Mouse (Mus musculus) midbrain, embryonic 16.5 days (tissue): ENCODE measurements around the gene Sphk1. TPM values are rescaled to one million over a fixed set of nuclear protein-coding genes. Genes with fewer than 3 reads are reported as not detected.
A peak's percentile ranks its signal among the peaks of the same experiment; 100 is the strongest.

Experiments used
- ATAC-seq: fragments of 200-750 bp; cut with Nextera tagmentation; 2 replicates; pipeline ENCODE4 v1.8.0; 2017; ENCODE audit warnings: moderate TSS enrichment
- H3K27ac ChIP-seq: fragments of 300-500 bp; sonication (generic); 2 replicates; pipeline ENCODE4 v1.5.1; 2014; ENCODE audit warnings: mild to moderate bottlenecking, low read length, mixed read lengths
- H3K27me3 ChIP-seq: fragments of 300-500 bp; sonication (generic); 2 replicates; pipeline ENCODE4 v1.6.1; 2014; ENCODE audit warnings: low read depth, low read length, mixed read lengths; ENCODE audit not compliant: control insufficient read depth, insufficient read depth
- H3K36me3 ChIP-seq: fragments of 300-500 bp; sonication (generic); 2 replicates; pipeline ENCODE4 v1.6.1; 2014; ENCODE audit warnings: mild to moderate bottlenecking, low read length, moderate library complexity, mixed read lengths; ENCODE audit not compliant: control insufficient read depth, insufficient read depth
- H3K4me1 ChIP-seq: fragments of 300-500 bp; sonication (generic); 2 replicates; pipeline ENCODE4 v1.6.1; 2014; ENCODE audit warnings: mild to moderate bottlenecking, low read length, mixed read lengths; ENCODE audit not compliant: control insufficient read depth, insufficient read depth
- H3K4me2 ChIP-seq: fragments of 300-500 bp; sonication (generic); 2 replicates; pipeline ENCODE4 v1.6.1; 2014; ENCODE audit warnings: mild to moderate bottlenecking, low read length, mixed read lengths
- H3K4me3 ChIP-seq: fragments of 300-500 bp; sonication (generic); 2 replicates; pipeline ENCODE4 v1.5.1; 2014; ENCODE audit warnings: low read depth, mild to moderate bottlenecking, low read length, moderate library complexity, mixed read lengths
- H3K9ac ChIP-seq: fragments of 300-500 bp; sonication (generic); 2 replicates; pipeline ENCODE4 v1.6.1; 2014; ENCODE audit warnings: low read depth, low read length, mixed read lengths
- H3K9me3 ChIP-seq: fragments of 300-500 bp; sonication (generic); replicated peaks from 2 replicates; pipeline ENCODE4 v1.6.1; 2014; ENCODE audit warnings: mild to moderate bottlenecking, low read length, mixed read lengths; ENCODE audit not compliant: control insufficient read depth, poor library complexity, severe bottlenecking
- WGBS: fragments of 180-500 bp; shearing (Covaris S2); extraction: QIAGEN DNeasy Blood & Tissue Kit; methylation state at CpG from one replicate; pipeline ENCODE4 v1.1.7; 2014; 5-methylcytosine and 5-hydroxymethylcytosine counted together
- polyA plus RNA-seq: library from polyadenylated mRNA; unstranded; fragments of >200 nt; fragmentation: Nextera tagmentation; extraction: Ambion mirVana; gene quantifications from 2 replicates; pipeline ENCODE4 v1.2.1, GENCODE M21; 2015

The Sphk1 gene
- 4.4 and 5.5 TPM in 2 replicates for polyA plus RNA-seq

GRCm38 (mm10) chr11:116530187-116531147, at the start of gene Sphk1:
TSS of gene Sphk1 (plus strand) at chr11:116530925.
- peak within 1 kb of the TSS; percentile 25 for H3K4me3 ChIP-seq
- ATAC-seq, result no peak
- WGBS, result 18% methylated on average over 11 of the region's 11 CpGs
- peak within 1 kb of the TSS; percentile 71 for H3K4me2 ChIP-seq
- no peaks in the 10 kb centered on the region for H3K9me3 ChIP-seq
- no peak within 1 kb of the TSS for H3K27ac ChIP-seq
- no peaks in the 10 kb centered on the region for H3K36me3 ChIP-seq
- H3K27me3 ChIP-seq, result peaks cover 23% of the 10 kb centered on the region
- H3K4me1 ChIP-seq, result peaks cover 30% of the 10 kb centered on the region
- peak within 1 kb of the TSS; percentile 42 for H3K9ac ChIP-seq

- no peaks in the 10 kb centered on the region for H3K9me3 ChIP-seq
These were observed 49.8 kb upstream of the Sphk1 start for GRCm38 (mm10) chr11:116480975-116481374.

GRCm38 (mm10) chr11:116481776-116482175, 48.9 kb upstream of the Sphk1 start:
- no peak overlapping the region for H3K4me3 ChIP-seq
- no peaks in the 10 kb centered on the region for H3K9me3 ChIP-seq
- H3K4me2 ChIP-seq, result no peak overlapping the region
- no peaks in the 10 kb centered on the region for H3K27me3 ChIP-seq
- no peaks in the 10 kb centered on the region for H3K4me1 ChIP-seq
- ATAC-seq, result no peak
- 76% methylated on average over 7 of the region's 7 CpGs for WGBS
- H3K9ac ChIP-seq, result no peak overlapping the region
- no peak overlapping the region for H3K27ac ChIP-seq
- peaks cover 35% of the 10 kb centered on the region for H3K36me3 ChIP-seq

More at GRCm38 (mm10) chr11:116480975-116481374, 49.8 kb upstream of the Sphk1 start:
- 96% methylated on average over 8 of the region's 8 CpGs for WGBS
- Histone ChIP-seq H3K9ac (no peak overlapping the region), H3K4me1 (no peaks in the 10 kb centered on the region), H3K27ac (no peak overlapping the region), H3K27me3 (no peaks in the 10 kb centered on the region), H3K4me2 (no peak overlapping the region), H3K36me3 (peaks cover 36% of the 10 kb centered on the region), H3K4me3 (no peak overlapping the region)
- ATAC-seq, result no peak

- 92% methylated on average over 8 of the region's 8 CpGs for WGBS
- Histone ChIP-seq H3K36me3 (peaks cover 23% of the 10 kb centered on the region), H3K27ac (no peak overlapping the region), H3K4me2 (no peak overlapping the region), H3K9me3 (no peaks in the 10 kb centered on the region), H3K27me3 (no peaks in the 10 kb centered on the region), H3K4me1 (peaks cover 6% of the 10 kb centered on the region), H3K4me3 (no peak overlapping the region), H3K9ac (no peak overlapping the region)
- ATAC-seq, result no peak
These were observed 46.5 kb upstream of the Sphk1 start for GRCm38 (mm10) chr11:116484261-116484660.

GRCm38 (mm10) chr11:116488207-116488606, 42.5 kb upstream of the Sphk1 start:
- Histone ChIP-seq H3K9me3 (no peaks in the 10 kb centered on the region), H3K27me3 (no peaks in the 10 kb centered on the region), H3K4me3 (no peak overlapping the region), H3K36me3 (peaks cover 17% of the 10 kb centered on the region), H3K27ac (no peak overlapping the region), H3K4me1 (peaks cover 10% of the 10 kb centered on the region), H3K9ac (no peak overlapping the region), H3K4me2 (no peak overlapping the region)
- ATAC-seq, result no peak

- no peaks in the 10 kb centered on the region for H3K9me3 ChIP-seq
- no peaks in the 10 kb centered on the region for H3K27me3 ChIP-seq
- H3K36me3 ChIP-seq, result peaks cover 17% of the 10 kb centered on the region
- no peak for ATAC-seq
- no peak overlapping the region for H3K27ac ChIP-seq
- H3K4me3 ChIP-seq, result peak overlapping the region; percentile 81
- H3K4me2 ChIP-seq, result peak overlapping the region; percentile 63
- WGBS, result 74% methylated on average over 14 of the region's 14 CpGs
- H3K4me1 ChIP-seq, result peaks cover 10% of the 10 kb centered on the region
- H3K9ac ChIP-seq, result peak overlapping the region; percentile 94; the same call in 1 of the 2 replicates
These were observed 41.9 kb upstream of the Sphk1 start for GRCm38 (mm10) chr11:116488693-116489375.

GRCm38 (mm10) chr11:116489771-116490231, 40.9 kb upstream of the Sphk1 start:
- Histone ChIP-seq H3K4me1 (peaks cover 11% of the 10 kb centered on the region), H3K9ac (peak overlapping the region; percentile 94), H3K4me2 (peak overlapping the region; percentile 63), H3K27ac (peak overlapping the region; percentile 88), H3K27me3 (no peaks in the 10 kb centered on the region), H3K36me3 (peaks cover 12% of the 10 kb centered on the region), H3K4me3 (peak overlapping the region; percentile 81), H3K9me3 (no peaks in the 10 kb centered on the region)
- under 1% methylated on average over 39 of the region's 39 CpGs for WGBS
- ATAC-seq, result peak; percentile 72

GRCm38 (mm10) chr11:116490232-116491107, 40.3 kb upstream of the Sphk1 start:
- Histone ChIP-seq H3K4me3 (peak overlapping the region; percentile 81), H3K36me3 (peaks cover 7% of the 10 kb centered on the region), H3K4me2 (peak overlapping the region; percentile 63), H3K27ac (peak overlapping the region; percentile 88), H3K27me3 (no peaks in the 10 kb centered on the region), H3K4me1 (peaks cover 12% of the 10 kb centered on the region), H3K9me3 (no peaks in the 10 kb centered on the region), H3K9ac (peak overlapping the region; percentile 94)
- ATAC-seq, result peak; percentile 94
- under 1% methylated on average over 62 of the region's 62 CpGs for WGBS
